Mouse (Mus musculus) left cerebral cortex, postnatal 36 days (tissue): ENCODE data around the gene Cmklr1. TPM values are rescaled to one million over a fixed set of nuclear protein-coding genes. Genes with fewer than 3 reads are reported as not detected.
A peak's percentile ranks its signal among the peaks of the same experiment; 100 is the strongest.
"Not testable (repeated sequence)": the region's sequence is repeated elsewhere in the genome, so short reads cannot be mapped to it uniquely, and the experiment has no call there.

Source experiments
- DNase-seq, 2 experiments: peaks; one replicate each; pipeline ENCODE4 v3.0.0; 2021 to 2022; ENCODE audit warnings: low spot score in 2 of 2, mixed read lengths in 1 of 2
- intact Hi-C: fragments of 180-260 bp; cut with DNase I; formaldehyde crosslinking; loops from one replicate; pipeline ENCODE4 v1.15.1; 2025
- total RNA-seq, 2 experiments: library from RNA; stranded (reverse); gene quantifications; 2 replicates each; pipeline ENCODE4 v1.2.3; 2021

Gene Cmklr1
- total RNA-seq, 2 experiments from 2014 or later: 2.8 to 7.7 TPM

- no peak for DNase-seq
- intact Hi-C loops: no loop called here
These were observed 53.4 kb downstream of the Cmklr1 start for GRCm38 (mm10) chr5:113596780-113597353.

- intact Hi-C loops: no loop called here
- DNase-seq: no peak
These were observed 54.0 kb downstream of the Cmklr1 start for GRCm38 (mm10) chr5:113596252-113596651.

- intact Hi-C loops: loop anchor here (5.0 kb wide), 2 partner anchors 102 to 197 kb away; partner anchors contain the start of gene Wscd2
These were observed 56.1 kb downstream of the Cmklr1 start for GRCm38 (mm10) chr5:113593911-113594705.

GRCm38 (mm10) chr5:113591751-113592230 is 58.4 kb downstream of the Cmklr1 start:
- intact Hi-C loops: loop anchor here (2.0 to 5.0 kb wide), 3 partner anchors 99 to 194 kb away; partner anchors contain the start of gene Wscd2
- peak; percentile 77 to 85 for DNase-seq

More at GRCm38 (mm10) chr5:113593911-113594705, 56.1 kb downstream of the Cmklr1 start:
- DNase-seq: peak; percentile 69

- intact Hi-C loops: loop anchor here (2.0 to 5.0 kb wide), 3 partner anchors 99 to 194 kb away; partner anchors contain the start of gene Wscd2
- DNase-seq: peak in 1 of 2 experiments; percentile 40
These were observed 59.1 kb downstream of the Cmklr1 start for GRCm38 (mm10) chr5:113591166-113591565.

- intact Hi-C loops: loop anchor here (2.0 to 5.0 kb wide), 3 partner anchors 98 to 193 kb away; partner anchors contain the start of gene Wscd2
- no peak for DNase-seq
These were observed 60.1 kb downstream of the Cmklr1 start for GRCm38 (mm10) chr5:113590010-113590640.

GRCm38 (mm10) chr5:113586458-113586849 is 63.8 kb downstream of the Cmklr1 start:
- peak in 1 of 2 experiments; percentile 4 for DNase-seq
- intact Hi-C loops: not testable (repeated sequence)

GRCm38 (mm10) chr5:113585619-113586457 is 64.4 kb downstream of the Cmklr1 start:
- intact Hi-C loops, DNase-seq: not testable (repeated sequence)

GRCm38 (mm10) chr5:113584439-113584838 is 65.8 kb downstream of the Cmklr1 start:
- DNase-seq: no peak
- intact Hi-C loops: no loop called here

- no peak for DNase-seq
- intact Hi-C loops: no loop called here
These were observed 66.6 kb downstream of the Cmklr1 start for GRCm38 (mm10) chr5:113583424-113584162.

- intact Hi-C loops: no loop called here
- DNase-seq: no peak
These were observed 69.4 kb downstream of the Cmklr1 start for GRCm38 (mm10) chr5:113580801-113581200.

- peak in 1 of 2 experiments; percentile 5 for DNase-seq
- intact Hi-C loops: no loop called here
These were observed 70.0 kb downstream of the Cmklr1 start for GRCm38 (mm10) chr5:113580248-113580647.

- no peak for DNase-seq
- intact Hi-C loops: loop anchor here (5.0 kb wide), 1 partner anchor 202 kb away; no protein-coding TSS in a partner anchor
These were observed 71.1 kb downstream of the Cmklr1 start for GRCm38 (mm10) chr5:113579128-113579527.

GRCm38 (mm10) chr5:113578428-113578827 is 71.8 kb downstream of the Cmklr1 start:
- DNase-seq: no peak
- intact Hi-C loops: loop anchor here (5.0 kb wide), 1 partner anchor 201 kb away; no protein-coding TSS in a partner anchor

- intact Hi-C loops: loop anchor here (5.0 kb wide), 1 partner anchor 200 kb away; no protein-coding TSS in a partner anchor
- DNase-seq: no peak
These were observed 72.7 kb downstream of the Cmklr1 start for GRCm38 (mm10) chr5:113577555-113577954.

- intact Hi-C loops: no loop called here
- no peak for DNase-seq
These were observed 80.0 kb downstream of the Cmklr1 start for GRCm38 (mm10) chr5:113570056-113570717.

- intact Hi-C loops: no loop called here
- no peak for DNase-seq
These were observed 84.4 kb downstream of the Cmklr1 start for GRCm38 (mm10) chr5:113565858-113566257.
